Mouse (Mus musculus) ES-Bruce4 (cell line): Measurements from ENCODE around the gene Fbxo17.

ENCODE experiments used
- CTCF ChIP-seq: IDR thresholded peaks from one replicate; pipeline ENCODE4 v1.8.1; 2011; ENCODE audit warnings: low read depth, low read length
- EP300 ChIP-seq: IDR thresholded peaks from 2 replicates; pipeline ENCODE4 v1.6.1; 2011; ENCODE audit warnings: low read depth, low read length; ENCODE audit not compliant: insufficient read depth
- POLR2A ChIP-seq: IDR thresholded peaks from one replicate; pipeline ENCODE4 v1.8.1; 2011; ENCODE audit warnings: low read length; ENCODE audit not compliant: insufficient read depth

DNA sequence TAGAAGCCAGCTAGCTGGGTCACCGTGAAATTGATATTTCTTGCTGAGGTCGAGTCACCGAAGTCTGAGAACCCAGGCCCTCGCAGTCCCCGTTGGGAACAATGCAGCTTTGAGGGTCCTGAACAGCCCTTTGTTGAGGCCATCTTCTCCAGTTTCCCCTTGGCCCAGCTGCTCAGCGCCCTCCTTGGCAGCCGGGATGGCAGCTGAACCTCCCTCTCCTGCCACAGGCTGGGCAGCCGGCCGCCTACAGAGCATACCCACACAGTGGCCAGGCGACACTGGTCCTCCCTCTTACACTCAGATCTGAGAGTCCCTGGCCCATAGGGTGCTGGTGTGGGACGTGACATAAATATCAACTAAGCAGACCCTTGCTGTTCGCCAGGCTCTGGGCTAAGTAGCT lies 57.6 kb downstream of the Fbxo17 start:
- no peak for TF ChIP-seq CTCF
- no peak for TF ChIP-seq POLR2A
- TF ChIP-seq EP300 = no peak
